Mouse (Mus musculus) stomach, postnatal 0 days (tissue): ENCODE results near the gene Ssu2.

Experiments
- CTCF ChIP-seq: IDR thresholded peaks from 2 replicates; pipeline ENCODE4 v1.5.1; 2016; ENCODE audit warnings: antibody characterized with exemption, low read depth, mild to moderate bottlenecking, moderate library complexity
- EP300 ChIP-seq: optimal IDR thresholded peaks from 2 replicates; pipeline ENCODE3; 2016; ENCODE audit warnings: antibody characterized with exemption

DNA sequence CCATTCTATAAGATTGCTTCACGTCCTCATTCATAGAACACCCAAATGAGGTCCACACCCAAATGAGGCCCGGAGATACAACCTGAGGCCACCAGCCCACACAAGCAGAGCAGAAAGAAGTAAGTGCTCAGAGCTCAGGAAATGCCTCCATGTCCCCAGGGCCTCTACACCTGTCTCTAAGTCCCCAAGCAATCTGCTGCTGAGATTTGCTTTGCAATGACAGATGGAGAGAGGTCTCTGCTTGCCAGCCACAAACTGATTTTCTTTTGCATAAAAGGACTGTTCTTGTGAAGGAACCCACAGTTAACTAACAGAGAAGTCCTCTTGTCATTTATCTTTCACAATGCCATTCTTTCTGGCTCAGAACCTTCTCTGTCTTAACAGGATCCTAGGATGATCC, 1.6 kb downstream of the Ssu2 start:
- no peak for TF ChIP-seq CTCF
- TF ChIP-seq EP300: no peak
